Mouse (Mus musculus) kidney, postnatal 0 days (tissue): ENCODE measurements at regions not wholly inside any gene's neighbourhood (a gene's known extent, or its start where the extent isn't known, plus 50 kb on each side); places are given as distances from the start of the nearest gene placed in this dataset.
"Not testable (repeated sequence)": the region's sequence is repeated elsewhere in the genome, so short reads cannot be mapped to it uniquely, and the experiment has no call there.

Experiments
- ATAC-seq: fragments of 200-750 bp; cut with Nextera tagmentation; replicated peaks from 2 replicates; pipeline ENCODE4 v1.8.0; 2017; ENCODE audit warnings: low read depth, moderate number of reproducible peaks, moderate TSS enrichment, moderate library complexity; ENCODE audit not compliant: low FRiP score
- DNase-seq: peaks from one replicate; pipeline ENCODE4 v3.0.0-alpha.2; 2016; ENCODE audit warnings: low spot score
- H3K27ac ChIP-seq: fragments of 300-500 bp; sonication (generic); 2 replicates; pipeline ENCODE4 v1.5.1; 2014; ENCODE audit warnings: mild to moderate bottlenecking
- H3K27me3 ChIP-seq: fragments of 300-500 bp; sonication (generic); 2 replicates; pipeline ENCODE4 v1.6.1; 2014; ENCODE audit warnings: low read length, mixed read lengths; ENCODE audit not compliant: insufficient read depth
- H3K36me3 ChIP-seq: fragments of 300-500 bp; sonication (generic); 2 replicates; pipeline ENCODE4 v1.6.1; 2014; ENCODE audit warnings: low read length, mixed read lengths; ENCODE audit not compliant: insufficient read depth
- H3K4me1 ChIP-seq: fragments of 300-500 bp; sonication (generic); replicated peaks from 2 replicates; pipeline ENCODE4 v1.6.1; 2014; ENCODE audit warnings: antibody characterized with exemption, low read length, mixed read lengths; ENCODE audit not compliant: insufficient read depth
- H3K4me2 ChIP-seq: fragments of 300-500 bp; sonication (generic); 2 replicates; pipeline ENCODE4 v1.6.1; 2014; ENCODE audit warnings: mild to moderate bottlenecking, low read length, moderate library complexity, mixed read lengths
- H3K4me3 ChIP-seq: fragments of 300-500 bp; sonication (generic); replicated peaks from 2 replicates; pipeline ENCODE4 v1.5.1; 2014; ENCODE audit warnings: low read depth, low read length
- H3K9ac ChIP-seq: fragments of 300-500 bp; sonication (generic); 2 replicates; pipeline ENCODE4 v1.6.1; 2014; ENCODE audit warnings: low read depth, low read length
- H3K9me3 ChIP-seq: fragments of 300-500 bp; sonication (generic); replicated peaks from 2 replicates; pipeline ENCODE4 v1.6.1; 2016; ENCODE audit warnings: low read length, inconsistent platforms, mixed read lengths
- CTCF ChIP-seq: IDR thresholded peaks from 2 replicates; pipeline ENCODE4 v1.5.1; 2016; ENCODE audit warnings: antibody characterized with exemption, low read depth, mild to moderate bottlenecking, moderate library complexity
- WGBS: fragments of 180-500 bp; shearing (Covaris S2); extraction: QIAGEN DNeasy Blood & Tissue Kit; methylation state at CpG from one replicate; pipeline ENCODE4 v1.1.7; 2014; 5-methylcytosine and 5-hydroxymethylcytosine counted together

- not testable (repeated sequence) for H3K36me3 ChIP-seq, H3K9me3 ChIP-seq, DNase-seq, H3K27ac ChIP-seq, H3K9ac ChIP-seq, H3K4me2 ChIP-seq, H3K4me3 ChIP-seq, H3K27me3 ChIP-seq, ATAC-seq, H3K4me1 ChIP-seq
- WGBS, result 89% methylated on average over 7 of the region's 7 CpGs
Observed at GRCm38 (mm10) chr5:109842186-109842978, 80.8 kb upstream of the Gm15446 start.

- H3K9me3 ChIP-seq, DNase-seq, ATAC-seq, H3K36me3 ChIP-seq, H3K9ac ChIP-seq, H3K4me1 ChIP-seq, H3K27ac ChIP-seq, H3K27me3 ChIP-seq: not testable (repeated sequence)
- Histone ChIP-seq H3K4me3 (peak overlapping the region; percentile 41; the same call in 1 of the 2 replicates), H3K4me2 (peak overlapping the region; percentile 60)
- WGBS, result 81% methylated on average over 2 of the region's 2 CpGs
Observed at GRCm38 (mm10) chr5:109844236-109844635, 79.0 kb upstream of the Gm15446 start.

GRCm38 (mm10) chr5:109844753-109845186 lies 78.4 kb upstream of the Gm15446 start:
- TF ChIP-seq CTCF, result 0 out of 2 replicates have a peak, but pooled peaks have one; percentile 12
- Histone ChIP-seq H3K27me3 (no peaks in the 10 kb centered on the region), H3K36me3 (no peaks in the 10 kb centered on the region), H3K4me3 (peak overlapping the region; percentile 41), H3K4me1 (no peaks in the 10 kb centered on the region), H3K9me3 (no peaks in the 10 kb centered on the region), H3K27ac (no peak overlapping the region), H3K9ac (peak overlapping the region; percentile 56), H3K4me2 (peak overlapping the region; percentile 60)
- peak; percentile 91; the same call in 1 of the 2 replicates for ATAC-seq
- DNase-seq, result peak; percentile 77
- 9% methylated on average over 15 of the region's 15 CpGs for WGBS

- DNase-seq, H3K27me3 ChIP-seq, ATAC-seq, H3K4me1 ChIP-seq, H3K4me3 ChIP-seq, H3K36me3 ChIP-seq, H3K4me2 ChIP-seq, H3K9ac ChIP-seq, H3K27ac ChIP-seq, H3K9me3 ChIP-seq: not testable (repeated sequence)
Observed at GRCm38 (mm10) chr5:109851225-109851624, 72.0 kb upstream of the Gm15446 start.

GRCm38 (mm10) chr5:109860402-109860801 lies 62.8 kb upstream of the Gm15446 start:
- ATAC-seq (no peak), DNase-seq (no peak)

GRCm38 (mm10) chr5:109864517-109864916 lies 58.7 kb upstream of the Gm15446 start:
- ATAC-seq, result not testable (repeated sequence)

More at GRCm38 (mm10) chr5:109860402-109860801, 62.8 kb upstream of the Gm15446 start:
- H3K9me3 ChIP-seq, result no peaks in the 10 kb centered on the region
- H3K4me3 ChIP-seq, result no peak overlapping the region
- no peaks in the 10 kb centered on the region for H3K27me3 ChIP-seq
- H3K4me2 ChIP-seq, result no peak overlapping the region
- H3K9ac ChIP-seq, result no peak overlapping the region
- no peak for TF ChIP-seq CTCF
- no peaks in the 10 kb centered on the region for H3K36me3 ChIP-seq
- no peak overlapping the region for H3K27ac ChIP-seq
- no peaks in the 10 kb centered on the region for H3K4me1 ChIP-seq
- WGBS, result 81% methylated on average over 4 of the region's 4 CpGs

GRCm38 (mm10) chr5:109865628-109866027 lies 57.6 kb upstream of the Gm15446 start:
- ATAC-seq, result no peak
- no peak for DNase-seq
- Histone ChIP-seq H3K36me3 (no peaks in the 10 kb centered on the region), H3K27me3 (no peaks in the 10 kb centered on the region), H3K9me3 (no peaks in the 10 kb centered on the region), H3K9ac (no peak overlapping the region), H3K4me2 (no peak overlapping the region), H3K4me3 (no peak overlapping the region), H3K27ac (no peak overlapping the region), H3K4me1 (no peaks in the 10 kb centered on the region)
- TF ChIP-seq CTCF, result no peak
- WGBS, result 68% methylated on average over 1 of the region's 1 CpGs

More at GRCm38 (mm10) chr5:109864517-109864916, 58.7 kb upstream of the Gm15446 start:
- H3K9ac ChIP-seq, H3K4me3 ChIP-seq, H3K4me2 ChIP-seq, H3K4me1 ChIP-seq, H3K27me3 ChIP-seq, DNase-seq, H3K27ac ChIP-seq, H3K9me3 ChIP-seq, H3K36me3 ChIP-seq: not testable (repeated sequence)
